Mouse (Mus musculus) thymus, postnatal 14 days (tissue): ENCODE measurements around the gene Acsl6.

Source experiments
- DNase-seq: peaks from one replicate; pipeline ENCODE4 v3.0.0; 2021

The Acsl6 gene

DNA sequence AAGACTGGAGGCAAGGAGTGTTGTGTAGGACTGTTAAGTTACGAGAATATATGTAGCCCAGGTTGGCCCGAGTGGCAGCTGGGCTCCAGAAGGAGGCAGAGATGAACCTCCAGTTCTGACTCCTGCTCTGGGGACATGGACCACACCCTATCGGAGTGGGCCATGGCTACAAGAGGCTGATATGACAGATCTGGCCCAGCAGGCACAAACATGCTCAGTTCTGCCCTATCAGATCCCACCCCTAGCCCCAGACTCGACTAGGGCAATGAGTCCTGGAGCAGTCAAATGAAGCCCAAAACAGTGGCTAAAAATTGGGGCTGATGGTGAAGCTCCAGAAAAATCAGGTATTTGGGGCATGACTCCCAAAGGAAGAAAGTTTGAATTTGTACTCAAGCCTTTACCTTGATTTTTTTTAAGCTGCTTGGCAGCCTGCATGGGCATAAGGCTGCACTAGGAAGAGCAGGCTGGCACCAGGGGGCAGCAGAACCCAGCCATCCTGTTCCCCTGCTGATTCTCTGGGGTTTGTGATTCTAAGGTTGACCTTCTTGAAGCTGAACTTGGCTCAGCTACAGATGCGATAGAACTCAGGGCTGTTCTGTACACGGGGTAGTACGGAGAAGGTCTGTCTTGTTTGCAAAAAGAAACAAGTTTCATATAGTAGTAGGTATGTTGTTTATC is 3.7 kb downstream of the Acsl6 start:
- peak; percentile 65 for DNase-seq

DNA sequence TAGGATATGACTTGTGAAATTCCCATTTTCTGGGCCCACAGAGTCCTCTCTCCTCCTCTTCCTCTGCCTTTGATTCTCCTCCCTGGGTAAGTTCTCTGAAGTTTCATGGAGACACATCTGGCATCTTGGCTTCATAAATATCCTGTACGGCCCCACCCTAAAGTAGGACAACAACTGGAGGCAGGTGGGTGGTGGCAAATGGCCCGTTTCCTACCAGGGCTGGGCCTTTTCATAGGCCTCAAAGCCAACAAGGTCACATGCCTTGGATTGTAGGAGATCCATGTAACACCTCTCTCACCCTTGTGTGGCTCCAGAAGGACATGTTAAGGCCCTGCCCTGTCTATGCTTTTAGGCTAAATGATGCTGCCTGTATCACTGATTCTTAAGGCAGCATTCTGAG is 7.0 kb downstream of the Acsl6 start:
- DNase-seq: no peak

DNA sequence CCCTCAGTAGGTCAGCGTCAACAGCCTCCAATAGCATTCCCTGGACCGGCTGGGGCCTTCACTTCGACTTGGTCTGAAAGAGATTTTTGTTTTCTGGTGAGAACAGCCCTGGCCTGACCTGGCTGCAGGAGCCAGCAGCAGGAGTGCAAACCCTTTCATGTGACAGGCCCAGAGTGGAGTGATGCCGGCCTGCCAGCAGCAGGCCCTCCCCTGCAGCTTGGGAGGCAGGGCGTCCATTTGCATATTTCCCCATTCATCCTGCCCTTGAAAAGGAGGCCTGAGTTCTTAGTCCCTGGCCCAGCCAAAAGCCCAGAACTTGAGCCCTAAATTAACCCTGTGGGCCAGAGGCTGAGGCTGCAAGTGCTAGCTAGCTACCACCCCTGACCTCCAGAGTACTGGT is 8.4 kb downstream of the Acsl6 start:
- DNase-seq: no peak

DNA sequence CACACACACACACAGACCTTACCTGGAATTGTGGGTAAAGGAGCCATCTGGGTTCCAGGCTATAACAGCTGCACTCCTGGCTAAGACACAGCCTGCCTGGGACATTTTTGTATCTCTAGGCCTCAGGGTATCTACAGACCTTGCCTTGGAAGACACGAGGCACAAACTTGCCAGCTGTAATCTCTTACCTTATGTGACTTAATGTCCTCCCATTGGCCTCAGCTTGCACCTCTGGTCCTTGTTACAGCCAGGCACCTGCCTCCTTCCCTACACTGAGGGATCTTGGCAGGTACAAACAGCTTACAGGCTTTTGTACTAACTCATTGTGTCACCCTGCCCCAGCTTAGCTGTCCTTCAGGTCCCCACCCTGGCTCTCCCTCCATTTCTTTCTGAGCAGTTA is 9.0 kb downstream of the Acsl6 start:
- DNase-seq: no peak

DNA sequence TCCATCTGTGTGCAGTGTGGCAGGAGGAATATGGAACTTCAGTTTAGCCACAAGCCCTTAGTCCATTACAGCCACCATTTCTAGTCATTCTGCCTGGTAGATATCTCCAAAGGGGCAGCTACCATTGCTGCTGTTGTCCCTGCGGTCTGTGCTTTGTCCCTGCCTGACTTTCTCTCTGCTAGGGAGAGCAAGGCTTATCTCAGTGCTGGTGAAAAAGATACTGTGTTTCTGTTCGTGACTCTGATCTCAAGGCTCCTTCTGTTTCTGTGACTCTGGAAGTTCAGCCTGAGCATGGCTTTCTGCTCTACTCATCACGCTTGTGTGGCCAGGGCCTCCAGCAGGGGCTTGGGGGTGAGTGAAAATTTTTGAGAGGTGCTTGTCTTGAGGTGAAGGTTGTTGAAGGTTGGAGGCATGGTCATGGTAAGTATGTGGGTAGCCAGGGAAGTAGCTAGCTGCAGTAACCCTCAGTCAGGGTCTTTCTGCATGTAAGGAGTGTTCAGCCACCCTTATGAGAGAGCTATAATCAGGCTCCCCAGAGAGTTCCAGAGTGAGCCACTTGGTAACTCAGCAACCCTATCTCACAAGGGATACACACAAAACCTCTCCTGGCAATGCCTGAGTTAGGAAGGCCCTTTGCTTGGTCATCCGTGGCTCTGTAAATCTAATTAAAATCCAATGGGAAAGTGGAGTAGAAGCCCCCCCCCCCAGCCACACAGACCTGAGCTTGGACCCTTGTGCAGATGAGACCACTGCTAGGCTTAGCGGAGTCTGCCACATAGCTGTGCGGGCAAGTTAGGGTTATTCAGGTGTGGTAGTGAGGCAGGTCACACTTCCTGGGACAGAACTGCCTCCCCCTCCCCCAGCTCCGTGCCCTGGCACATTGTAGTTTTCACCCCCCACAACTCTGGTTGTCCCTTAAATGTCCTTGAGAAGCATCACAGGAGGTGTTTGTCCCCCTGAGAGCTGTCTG is 10.1 kb downstream of the Acsl6 start:
- DNase-seq: no peak

DNA sequence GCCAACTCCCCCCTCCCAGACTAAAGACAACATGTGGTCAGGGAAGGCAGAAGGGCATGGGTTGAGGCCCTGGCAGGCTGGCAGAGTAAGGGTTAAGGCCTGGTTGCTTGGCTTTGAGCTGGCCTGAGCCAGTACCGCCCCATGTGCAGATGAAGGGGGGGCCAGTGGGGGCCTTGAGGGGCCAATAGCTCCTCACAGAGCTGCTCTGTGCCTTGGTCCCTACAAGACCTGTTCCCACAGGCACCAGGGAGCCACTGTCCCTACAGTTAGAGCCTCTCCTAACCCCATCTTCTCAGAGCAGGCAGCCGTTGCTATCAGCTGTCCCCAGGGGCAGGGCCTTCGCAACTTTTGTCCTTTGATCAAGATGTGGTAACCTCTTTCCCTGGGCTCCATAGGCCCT is 11.1 kb downstream of the Acsl6 start:
- no peak for DNase-seq

DNA sequence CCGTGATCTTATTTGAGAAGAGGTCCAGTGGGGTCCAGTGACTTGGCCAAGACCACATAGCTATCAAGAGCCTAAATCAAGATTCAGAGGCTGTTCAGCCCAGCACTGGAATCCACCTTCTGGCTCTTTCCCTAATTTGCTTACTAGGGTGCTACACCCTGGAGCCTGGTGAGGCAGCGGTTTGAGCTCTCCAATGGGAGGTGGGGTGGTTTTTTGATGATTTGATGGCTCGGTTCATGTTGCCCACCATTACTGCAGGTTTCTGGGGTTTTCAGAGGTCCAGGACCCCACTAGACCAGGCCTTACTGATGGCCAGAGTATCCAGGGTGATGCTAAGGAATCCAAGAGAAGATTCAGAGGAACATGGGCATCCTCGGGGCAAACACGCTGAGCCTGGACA is 11.7 kb downstream of the Acsl6 start:
- no peak for DNase-seq

DNA sequence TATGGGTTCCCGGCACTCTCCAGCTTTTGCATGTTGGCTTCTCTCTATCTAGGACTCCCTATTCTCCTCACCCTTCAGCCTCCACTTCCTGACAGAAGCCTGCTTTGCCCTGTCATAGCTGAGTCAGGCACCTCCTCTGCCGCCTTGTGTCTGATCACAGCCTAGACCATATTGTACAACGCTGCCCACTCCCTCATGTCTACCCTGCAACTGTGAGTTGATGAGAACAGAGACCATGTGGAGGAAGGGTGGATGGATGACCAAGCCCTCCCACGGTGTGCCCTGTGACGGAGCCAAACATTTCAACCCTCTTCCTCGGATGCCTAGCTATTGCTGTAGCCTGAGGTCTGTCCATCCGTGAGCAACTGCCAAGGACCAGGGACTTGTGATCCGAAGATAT is 13.8 kb downstream of the Acsl6 start:
- DNase-seq: no peak

DNA sequence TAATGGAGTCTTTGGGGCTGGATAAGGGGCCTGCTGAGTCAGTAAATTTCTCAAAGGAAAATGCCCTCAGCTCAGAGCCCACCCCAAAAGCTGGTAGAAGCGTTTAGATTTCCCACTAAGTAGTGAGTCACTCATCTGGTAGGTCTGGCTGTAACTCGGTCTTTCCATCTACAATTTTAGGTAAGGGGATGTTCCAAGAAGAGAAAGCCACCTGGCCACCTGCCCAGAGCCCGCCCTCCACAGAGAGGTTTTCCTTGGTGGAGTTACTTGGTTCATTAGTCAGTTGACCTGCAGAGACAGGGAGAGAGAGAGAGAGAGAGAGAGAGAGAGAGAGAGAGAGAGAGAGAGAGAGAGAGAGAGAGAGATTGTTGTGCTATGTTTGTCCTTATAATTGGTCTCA is 14.2 kb downstream of the Acsl6 start:
- DNase-seq: no peak

DNA sequence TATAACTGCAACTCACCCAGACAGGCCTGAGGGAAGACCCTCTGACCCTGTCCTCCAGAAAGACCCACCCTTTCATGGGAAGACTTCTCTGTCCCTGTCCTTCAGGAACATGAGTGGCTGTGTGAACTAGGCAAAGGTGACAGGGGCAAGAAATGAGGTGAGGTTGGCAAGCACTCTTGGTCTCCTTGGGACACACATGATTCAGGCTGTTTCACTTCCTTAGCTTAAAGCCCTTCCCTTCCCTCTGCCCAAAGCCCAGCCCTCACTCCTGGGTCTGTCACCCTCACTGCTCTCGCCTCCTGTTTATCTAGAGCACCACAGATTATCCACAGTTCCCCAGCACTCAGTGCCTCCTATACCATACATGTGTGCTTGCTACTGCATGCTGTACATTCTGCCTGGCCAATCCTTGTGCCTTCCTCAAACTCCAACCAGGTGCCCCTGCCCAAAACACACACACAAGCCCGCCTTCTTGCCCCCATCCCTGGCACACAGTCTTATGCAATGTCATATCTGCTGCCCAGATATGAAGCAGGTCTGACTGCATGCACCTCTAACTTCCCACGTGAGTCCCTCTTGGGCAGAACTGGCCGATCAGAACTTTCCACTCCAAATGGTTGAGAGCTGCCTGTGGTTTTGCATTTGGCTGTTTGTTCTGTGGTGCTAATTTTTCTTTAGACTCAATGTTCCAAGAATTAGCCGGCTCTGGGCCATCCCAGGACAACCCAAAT is 18.4 kb downstream of the Acsl6 start:
- no peak for DNase-seq

DNA sequence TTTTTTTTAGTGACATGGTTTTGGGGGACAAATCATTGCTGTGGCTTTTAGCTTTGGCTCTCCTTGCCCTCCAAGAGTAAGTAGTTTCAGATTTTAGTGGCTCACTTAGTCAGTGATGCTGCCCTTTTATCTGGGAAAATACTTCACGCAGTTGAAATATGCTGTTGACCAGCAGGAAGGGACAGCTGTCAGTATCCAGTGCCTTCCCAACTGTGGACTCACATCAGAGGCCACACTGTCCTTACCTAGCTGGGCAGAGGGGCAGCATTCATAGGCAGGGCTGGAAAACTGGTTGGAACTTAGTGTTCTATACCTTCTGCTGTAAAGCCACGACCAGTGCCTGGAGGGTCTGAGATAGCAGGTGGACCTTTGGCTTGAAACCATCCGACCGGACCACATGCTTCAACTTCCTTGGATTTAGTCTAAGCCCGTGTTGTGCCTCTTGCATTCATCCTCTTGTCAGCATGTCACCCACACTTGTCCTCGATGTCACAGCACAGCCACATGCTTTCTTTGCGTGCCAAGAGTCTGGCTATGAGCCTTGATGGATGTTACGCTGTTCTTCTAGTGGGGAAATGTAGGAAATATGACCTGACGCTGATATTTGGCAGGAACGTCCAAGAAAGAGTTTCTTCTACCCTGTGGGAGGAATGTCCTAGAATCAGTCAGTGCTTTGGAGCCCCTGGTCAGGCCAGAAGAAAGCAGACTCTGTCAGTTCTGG is 28.0 kb downstream of the Acsl6 start:
- DNase-seq: no peak

DNA sequence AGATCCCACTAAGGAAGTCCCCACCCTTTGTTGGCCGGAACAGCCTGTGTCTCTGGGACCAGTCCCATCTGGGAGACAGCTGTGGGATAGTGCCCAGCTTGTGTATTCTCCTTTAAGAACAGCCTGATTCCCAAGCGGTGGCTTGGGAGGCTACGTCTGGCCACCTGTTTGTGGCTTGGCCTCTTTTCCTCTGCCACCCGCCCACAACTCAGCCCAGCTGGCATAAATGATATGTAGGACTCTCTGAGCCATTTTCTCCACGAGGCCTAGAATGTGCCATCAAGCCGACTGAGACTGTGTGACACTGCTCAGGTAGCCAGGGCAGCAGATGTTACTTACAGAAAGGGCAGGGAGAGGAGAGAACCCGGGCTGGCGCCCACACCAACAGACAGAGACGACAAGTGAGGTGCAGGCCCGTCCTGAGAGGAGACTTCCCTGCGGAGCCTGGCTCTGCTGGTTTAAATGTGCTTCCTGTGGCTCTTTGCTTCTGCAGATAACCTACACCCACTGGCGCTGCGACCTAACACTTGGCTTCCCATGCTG is 32.6 kb downstream of the Acsl6 start:
- DNase-seq: peak; percentile 17

DNA sequence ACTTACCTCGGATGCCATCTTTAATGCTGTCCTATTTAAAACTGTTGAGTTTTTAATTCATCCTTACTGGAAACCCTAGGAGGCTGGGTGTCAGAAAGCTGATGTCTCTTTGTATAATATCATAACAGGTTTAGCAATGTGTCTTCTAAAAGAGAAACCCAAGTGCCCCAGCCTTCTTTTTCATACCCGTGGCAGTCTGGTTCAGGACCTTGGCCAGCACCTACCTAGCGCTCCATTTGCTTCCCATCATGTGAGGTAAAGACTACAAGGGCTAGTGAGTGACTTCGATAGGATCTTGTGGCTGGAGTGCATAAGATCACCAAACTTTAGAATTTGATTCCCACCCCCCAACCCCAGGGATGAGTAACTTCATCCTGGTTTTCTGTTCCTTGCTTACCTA is 40.1 kb downstream of the Acsl6 start:
- peak; percentile 11 for DNase-seq

DNA sequence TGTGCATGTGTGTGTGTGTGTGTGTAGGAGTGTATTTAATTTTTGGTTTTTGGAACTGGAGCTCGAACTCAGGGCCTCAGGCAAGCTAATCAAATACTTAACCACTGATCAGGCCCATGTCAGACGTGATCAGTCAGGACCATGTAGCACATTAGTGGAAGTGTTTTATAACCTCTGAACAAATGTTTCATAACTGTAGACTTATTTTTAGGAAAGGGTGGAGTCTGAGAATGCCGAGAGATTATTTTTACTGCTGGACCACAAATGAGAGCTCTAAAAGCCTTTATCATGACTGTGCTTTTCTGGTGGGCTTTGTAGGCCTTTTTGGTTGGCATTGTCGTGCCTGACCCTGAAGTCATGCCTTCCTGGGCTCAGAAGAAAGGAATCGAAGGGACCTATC is 48.1 kb downstream of the Acsl6 start:
- no peak for DNase-seq

DNA sequence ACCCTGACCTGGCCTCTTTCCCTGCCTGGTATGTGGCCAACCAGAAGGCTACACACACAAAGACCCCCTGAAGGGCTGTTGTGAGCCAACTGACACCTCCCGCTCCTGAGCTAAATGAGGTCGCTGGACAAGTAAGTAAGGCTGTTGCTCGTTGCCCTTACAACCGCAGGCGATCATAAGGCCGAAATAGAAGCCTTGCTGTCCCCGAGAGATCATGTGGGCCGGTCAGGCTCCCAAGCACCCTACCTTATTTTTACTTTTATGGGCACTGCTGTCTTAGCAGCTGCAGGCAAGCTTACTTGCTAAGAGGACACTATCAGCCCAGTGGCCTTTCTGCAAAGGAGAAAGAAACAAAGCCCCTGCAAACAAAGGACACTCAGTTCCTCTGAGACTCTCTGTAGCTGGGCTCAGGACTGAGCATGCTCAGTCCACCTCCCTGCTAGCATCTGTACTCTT is 49.6 kb downstream of the Acsl6 start:
- no peak for DNase-seq

DNA sequence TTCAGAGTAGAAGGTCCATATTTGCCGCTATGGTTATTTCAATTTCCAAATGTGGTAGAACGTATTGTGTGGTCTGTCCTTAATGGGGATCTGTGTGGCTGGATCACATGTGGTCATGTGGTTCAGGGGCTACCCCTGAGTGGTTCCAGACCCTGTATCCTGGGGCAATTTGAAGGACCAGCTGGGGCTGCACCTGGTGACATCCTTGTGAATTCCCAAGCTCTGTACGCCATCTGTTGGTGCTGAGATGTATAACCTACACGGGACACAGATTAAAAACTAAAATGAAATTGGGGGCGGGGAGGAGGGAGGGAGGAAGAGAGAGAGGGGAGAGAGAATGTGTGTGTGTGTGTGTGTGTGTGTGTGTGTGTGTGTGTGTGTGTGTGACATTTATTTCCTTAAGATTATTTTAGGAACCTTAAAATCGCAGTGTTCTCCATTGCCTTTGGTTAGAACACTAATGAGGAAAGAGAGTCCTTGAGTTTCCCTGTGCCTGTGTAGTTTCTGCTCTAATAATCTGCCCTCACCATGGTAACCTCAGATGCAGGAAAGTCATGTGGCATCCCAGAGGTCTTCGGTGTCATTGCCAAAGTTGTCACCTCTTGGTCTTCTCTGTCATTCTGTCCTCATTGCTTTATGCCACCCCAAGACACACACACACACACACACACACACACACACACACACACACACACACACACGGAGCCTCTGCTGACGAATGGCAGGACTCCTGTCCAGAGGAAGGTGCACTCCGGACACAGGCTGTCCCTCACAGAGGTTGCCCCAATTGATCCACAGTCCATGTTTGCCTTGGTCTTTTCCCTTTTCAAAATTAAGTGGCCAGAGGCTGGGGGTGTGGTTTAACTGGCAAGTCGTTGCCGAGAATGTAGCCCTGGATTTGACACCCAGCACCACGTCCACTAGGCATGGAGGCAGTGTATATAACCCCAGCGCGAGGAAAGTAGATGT is 51.3 kb downstream of the Acsl6 start:
- peak; percentile 39 for DNase-seq

DNA sequence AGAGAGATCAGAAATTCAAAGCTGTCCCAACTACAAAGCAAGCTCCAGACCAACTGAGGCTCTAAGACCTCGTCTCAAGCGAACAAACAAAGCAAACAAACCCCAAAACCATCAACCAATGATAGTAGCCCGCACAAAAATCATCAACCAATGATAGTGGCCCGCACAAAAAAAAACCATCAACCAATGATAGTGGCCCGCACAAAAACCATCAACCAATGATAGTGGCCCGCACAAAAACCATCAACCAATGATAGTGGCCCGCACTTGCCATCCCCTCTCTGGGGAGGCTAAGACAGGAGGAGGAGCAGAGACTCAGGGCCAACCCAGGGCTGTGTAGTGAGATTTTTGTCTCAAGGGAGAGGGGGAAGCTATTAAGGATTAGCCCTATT is 52.0 kb downstream of the Acsl6 start:
- no peak for DNase-seq

DNA sequence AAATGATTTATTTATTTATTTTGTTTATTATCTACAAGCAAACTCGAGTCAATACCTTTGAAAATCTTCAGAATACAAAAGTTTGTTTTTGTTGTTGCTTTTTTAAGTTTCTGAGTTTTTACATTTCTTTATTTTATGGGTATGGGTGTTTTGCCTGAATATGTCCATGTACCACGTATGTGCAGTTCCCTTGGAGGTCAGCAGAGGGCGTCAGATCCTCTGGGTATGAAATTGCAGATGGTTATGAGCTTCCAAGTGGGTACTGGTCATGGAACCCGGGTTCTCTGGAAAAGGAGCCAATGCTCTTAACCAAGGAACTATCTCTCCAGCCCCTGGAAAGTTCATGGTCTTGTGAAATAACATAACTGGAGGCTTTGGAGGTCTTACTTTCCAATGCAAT is 53.1 kb downstream of the Acsl6 start:
- DNase-seq: peak; percentile 37

DNA sequence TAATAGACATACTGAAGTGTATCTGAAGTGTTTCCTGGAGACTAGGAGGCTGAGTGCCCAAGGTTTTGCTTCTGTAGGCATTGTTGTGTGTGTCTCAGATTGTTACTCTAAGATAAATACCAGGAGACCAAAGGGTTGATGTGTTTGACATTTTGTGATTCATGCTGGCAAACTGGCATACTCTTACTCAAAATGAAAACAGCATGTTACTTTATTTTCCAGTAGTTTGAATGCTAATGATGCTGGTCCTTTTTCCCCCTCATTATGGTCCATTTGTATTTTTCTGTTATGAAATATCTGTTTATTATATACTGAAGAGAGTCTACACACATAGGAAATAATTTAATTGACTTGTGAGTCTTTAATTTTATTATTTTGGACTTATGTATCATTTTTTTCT is 69.0 kb downstream of the Acsl6 start:
- no peak for DNase-seq

DNA sequence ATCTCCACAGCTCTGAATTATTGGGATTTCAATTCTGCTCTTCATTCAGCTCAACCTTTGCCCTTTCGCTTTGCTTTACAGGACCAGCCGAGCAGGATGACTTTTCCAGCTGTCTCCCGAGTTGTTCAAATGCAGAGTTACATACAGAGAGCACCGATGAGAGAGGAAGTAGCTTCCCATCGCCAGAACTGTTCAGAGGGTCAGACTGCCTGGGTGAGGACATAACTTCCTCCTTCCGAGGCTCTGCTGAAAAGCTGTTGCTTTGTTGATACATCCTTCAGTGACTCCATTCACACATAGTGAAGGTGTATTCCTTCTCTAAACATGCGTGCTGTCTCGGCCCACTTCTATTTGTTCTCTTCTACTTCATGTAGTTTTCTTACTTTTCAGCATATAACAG is 86.8 kb downstream of the Acsl6 start:
- no peak for DNase-seq

DNA sequence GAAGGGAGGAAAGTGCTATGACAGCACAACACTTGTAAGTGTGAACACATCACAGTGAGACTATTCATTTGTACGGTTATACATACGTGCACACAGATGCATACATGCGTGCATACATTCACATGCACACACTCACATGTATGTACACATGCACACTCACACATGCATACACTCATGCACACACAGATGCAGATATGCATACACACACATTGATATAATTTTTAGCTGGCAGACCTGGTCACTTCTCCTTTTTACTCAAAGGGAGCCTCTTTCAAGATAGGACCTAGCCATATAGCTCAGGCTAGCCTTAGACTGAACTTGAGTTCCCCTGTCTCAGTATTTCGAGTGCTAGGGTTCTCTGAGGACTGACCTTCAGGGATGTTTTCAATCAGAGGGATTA is 87.7 kb downstream of the Acsl6 start:
- no peak for DNase-seq
